Mouse (Mus musculus): ENCODE data around the gene Zscan2. TPM values are rescaled to one million over a fixed set of nuclear protein-coding genes. Genes with fewer than 3 reads are reported as not detected.

Zscan2 gene
- polyA plus RNA-seq, 1 experiment: 7.5 TPM

- DNase-seq (ENCODE audit: low spot score): no peak
These were observed 58.9 kb downstream of the Zscan2 start for GRCm38 (mm10) chr7:80919647-80920008.

DNA sequence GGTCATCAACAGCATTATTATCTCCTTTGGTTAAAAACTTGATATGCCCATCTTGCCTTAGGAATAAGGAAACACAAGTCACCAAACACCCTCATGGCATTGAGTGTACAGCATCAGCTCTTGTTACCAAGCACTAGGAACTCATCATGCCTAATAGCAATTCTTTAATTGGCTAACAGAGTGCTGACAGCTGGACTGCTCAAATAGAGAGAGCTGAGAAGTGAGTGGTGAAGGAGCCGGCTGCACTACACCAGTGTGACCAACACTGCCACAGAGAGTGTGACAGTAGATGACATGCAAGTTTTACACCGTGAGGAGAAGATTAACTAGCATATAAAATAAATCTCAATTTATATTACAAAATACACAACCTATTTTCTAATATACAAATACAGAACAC is 62.4 kb downstream of the Zscan2 start:
- DNase-seq (ENCODE audit: low spot score): no peak

Other genes with a start within 250 kb of the Zscan2 start
- gene Crtc3, start 172.0 kb upstream of the Zscan2 start, polyA plus RNA-seq (2012; rRNA removed): 12.0 and 16.4 TPM in 2 replicates
- 51.7 and 64.7 TPM in 2 replicates for gene Iqgap1, start 34.9 kb upstream of the Zscan2 start, polyA plus RNA-seq (2012; rRNA removed)
- gene Wdr73, start 40.3 kb downstream of the Zscan2 start, polyA plus RNA-seq (2012; rRNA removed): 16.7 and 19.2 TPM in 2 replicates
- 4.2 and 5.5 TPM in 2 replicates for gene Nmb, start 44.2 kb downstream of the Zscan2 start, polyA plus RNA-seq (2012; rRNA removed)
- 105 and 113 TPM in 2 replicates for gene Sec11a, start 86.9 kb downstream of the Zscan2 start, polyA plus RNA-seq (2012; rRNA removed)
- 15.1 and 16.7 TPM in 2 replicates for gene Zfp592, start 132.8 kb downstream of the Zscan2 start, polyA plus RNA-seq (2012; rRNA removed)
- gene Alpk3, start 196.7 kb downstream of the Zscan2 start, polyA plus RNA-seq (2012; rRNA removed): 0.03 and 0.13 TPM in 2 replicates

Data from urinary bladder, adult 2 months (tissue).